Mouse (Mus musculus) left cerebral cortex, adult 2 months (tissue): ENCODE data around the gene Tmem208. TPM values are rescaled to one million over a fixed set of nuclear protein-coding genes. Genes with fewer than 3 reads are reported as not detected.
"Not testable (repeated sequence)": the region's sequence is repeated elsewhere in the genome, so short reads cannot be mapped to it uniquely, and the experiment has no call there.

Experiments used
- DNase-seq, 2 experiments: peaks; one replicate each; pipeline ENCODE4 v3.0.0; 2021 to 2022; ENCODE audit warnings: low spot score in 2 of 2, mixed read lengths in 1 of 2; ENCODE audit errors: extremely low spot score in 1 of 2
- H3K27ac ChIP-seq: fragments of 200-600 bp; 2 replicates; pipeline ENCODE4 v1.8.1; 2022
- H3K4me3 ChIP-seq: fragments of 200-600 bp; 2 replicates; pipeline ENCODE4 v1.8.1; 2022
- CTCF ChIP-seq: fragments of 200-600 bp; IDR thresholded peaks from 2 replicates; pipeline ENCODE4 v1.8.1; 2022; ENCODE audit warnings: antibody characterized with exemption, mild to moderate bottlenecking, moderate library complexity
- intact Hi-C: fragments of 180-260 bp; cut with DNase I; formaldehyde crosslinking; loops from one replicate; pipeline ENCODE4 v1.15.1; 2025
- total RNA-seq, 2 experiments: library from RNA; stranded (reverse); gene quantifications; 2 replicates each; pipeline ENCODE4 v1.2.3; 2021

Tmem208 gene
- total RNA-seq, 2 experiments from 2014 or later = 35.4 to 40.1 TPM

GRCm38 (mm10) chr8:105290554-105291314 lies 35.4 kb upstream of the Tmem208 start:
- intact Hi-C loops = loop anchor here (2.0 kb wide), 1 partner anchor 636 kb away; no protein-coding TSS in a partner anchor
- peak; percentile 76 to 79 for DNase-seq
- TF ChIP-seq CTCF = peak; percentile 89
- H3K4me3 ChIP-seq = peak overlapping the region; percentile 61; the same call in 1 of the 2 replicates
- H3K27ac ChIP-seq = no peak overlapping the region

DNA sequence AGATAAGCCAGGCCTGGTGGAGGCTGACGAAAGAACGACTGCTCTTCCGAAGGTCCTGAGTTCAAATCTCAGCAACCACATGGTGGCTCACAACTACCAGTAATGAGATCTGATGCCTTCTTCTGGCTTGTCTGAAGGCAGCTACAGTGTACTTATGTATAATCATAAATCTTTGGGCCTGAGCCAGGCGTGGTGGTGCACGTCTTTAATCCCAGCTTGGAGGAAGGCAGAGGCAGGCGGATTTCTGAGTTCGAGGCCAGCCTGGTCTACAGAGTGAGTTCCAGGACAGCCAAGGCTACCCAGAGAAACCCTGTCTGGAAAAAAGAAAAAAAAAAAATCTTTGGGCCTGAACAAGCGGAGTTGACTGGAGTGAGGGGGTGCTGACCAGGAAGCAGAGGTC lies 34.8 kb upstream of the Tmem208 start:
- DNase-seq, H3K4me3 ChIP-seq, H3K27ac ChIP-seq: not testable (repeated sequence)
- intact Hi-C loops = loop anchor here (2.0 kb wide), 1 partner anchor 637 kb away; no protein-coding TSS in a partner anchor

GRCm38 (mm10) chr8:105291802-105292201 lies 34.4 kb upstream of the Tmem208 start:
- not testable (repeated sequence) for H3K27ac ChIP-seq, H3K4me3 ChIP-seq, DNase-seq
- intact Hi-C loops = loop anchor here (2.0 kb wide), 1 partner anchor 637 kb away; no protein-coding TSS in a partner anchor
- peak; percentile 45 for TF ChIP-seq CTCF

DNA sequence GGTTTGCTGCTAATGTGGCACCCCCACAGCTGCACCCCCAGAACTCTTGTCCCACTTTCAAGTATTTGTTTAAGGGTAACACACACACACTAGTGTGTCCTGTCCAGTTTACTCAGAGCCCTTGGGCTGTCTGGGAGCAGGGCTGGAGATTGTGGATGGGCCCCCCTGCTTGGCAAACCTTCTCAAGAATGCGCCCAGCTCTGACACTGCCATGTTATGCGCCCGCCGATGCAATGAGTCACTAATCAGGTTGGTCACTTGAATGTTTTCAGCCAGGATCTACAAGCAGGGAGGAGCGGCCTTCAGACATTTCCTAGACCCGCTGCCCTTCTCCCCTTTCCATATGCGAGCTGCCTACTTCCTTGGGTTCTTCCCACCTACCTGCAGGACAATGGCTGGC lies 33.7 kb upstream of the Tmem208 start:
- TF ChIP-seq CTCF = no peak
- Histone ChIP-seq H3K4me3 (no peak overlapping the region), H3K27ac (no peak overlapping the region)
- intact Hi-C loops = no loop called here
- DNase-seq = no peak

DNA sequence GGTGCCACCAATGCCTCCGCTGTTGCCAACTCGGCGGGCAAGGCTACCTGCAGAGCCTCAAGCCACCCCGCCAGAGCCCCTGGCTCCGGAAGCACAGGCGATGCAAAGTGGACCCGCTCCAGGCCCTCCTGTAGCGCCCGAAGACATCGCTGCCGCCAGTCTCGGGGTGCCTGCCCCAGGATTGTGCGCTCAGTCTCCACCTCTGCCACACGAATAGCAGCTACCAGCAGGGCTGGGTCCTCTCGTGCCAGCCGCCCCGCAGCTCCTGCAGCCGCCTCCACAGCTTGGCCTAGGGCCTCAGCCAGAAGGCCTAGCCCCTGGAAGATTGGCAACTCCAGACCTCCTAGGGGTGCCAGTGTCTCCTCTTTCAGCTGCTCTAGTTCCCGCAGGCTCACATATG lies 32.7 kb upstream of the Tmem208 start:
- no peak overlapping the region for H3K4me3 ChIP-seq
- intact Hi-C loops = no loop called here
- TF ChIP-seq CTCF = no peak
- DNase-seq = no peak
- H3K27ac ChIP-seq = no peak overlapping the region

GRCm38 (mm10) chr8:105294776-105295175 lies 31.4 kb upstream of the Tmem208 start:
- DNase-seq = no peak
- Histone ChIP-seq H3K27ac (no peak overlapping the region), H3K4me3 (no peak overlapping the region)
- intact Hi-C loops = no loop called here
- no peak for TF ChIP-seq CTCF

DNA sequence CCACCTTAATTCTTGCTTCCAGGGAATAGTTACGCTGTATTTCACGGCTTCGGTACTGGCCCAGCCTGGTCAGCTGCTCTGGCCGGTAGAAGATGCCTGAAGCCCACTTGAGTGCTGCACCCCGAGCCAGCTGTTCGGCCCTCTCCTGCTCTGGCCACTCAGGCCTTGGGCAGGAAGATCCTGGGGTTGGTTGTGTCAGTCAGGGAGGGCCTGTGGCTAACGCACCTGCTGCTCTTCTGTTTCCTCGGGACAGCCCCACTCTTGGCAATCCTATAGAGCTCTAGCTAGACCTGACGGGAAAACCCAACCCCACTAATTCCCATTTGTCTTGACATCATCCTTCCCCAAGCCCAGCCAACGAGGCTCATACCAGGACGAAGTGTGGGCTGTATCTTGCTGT lies 30.9 kb upstream of the Tmem208 start:
- TF ChIP-seq CTCF = no peak
- H3K27ac ChIP-seq = no peak overlapping the region
- H3K4me3 ChIP-seq = no peak overlapping the region
- no peak for DNase-seq
- intact Hi-C loops = no loop called here

DNA sequence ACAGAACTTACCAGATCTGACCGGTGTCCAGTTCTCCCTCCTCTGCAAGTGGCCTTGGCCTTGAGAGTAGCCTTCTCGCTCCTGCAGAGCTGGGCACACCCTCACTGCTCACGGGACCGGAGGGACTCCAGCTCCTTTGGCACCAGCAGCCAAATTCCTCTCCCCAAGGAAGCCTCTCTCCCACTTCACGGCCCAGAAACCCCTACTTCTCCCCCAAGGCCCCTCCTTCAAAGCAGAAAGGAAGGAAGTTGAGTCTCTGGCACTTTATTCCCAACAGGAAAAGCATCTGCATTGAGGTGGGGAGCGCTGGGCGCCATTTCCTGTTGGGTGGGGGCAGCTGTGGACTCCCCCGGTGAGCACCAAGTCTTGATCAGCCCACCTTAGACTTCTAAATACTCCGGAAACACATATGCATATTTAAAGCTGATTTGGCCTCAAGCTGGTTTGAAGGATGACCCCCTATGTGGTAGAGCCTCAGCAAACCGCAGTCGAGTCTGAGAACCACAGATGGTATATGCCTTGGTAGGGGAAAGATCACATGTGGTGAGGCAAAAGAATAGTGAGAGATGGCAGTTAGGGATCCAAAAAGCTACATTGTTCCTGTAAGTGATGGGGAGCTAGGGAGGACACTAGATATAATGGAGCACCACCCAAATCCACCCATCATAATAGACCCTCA lies 30.1 kb upstream of the Tmem208 start, which contains the start of gene Exoc3l:
Gene Exoc3l, minus strand, starts transcription at position 207 of the 679 bp plus-strand sequence.
- Histone ChIP-seq H3K4me3 (peak within 1 kb of the TSS; percentile 78), H3K27ac (no peak within 1 kb of the TSS; the same call in 1 of the 2 replicates)
- no peak for TF ChIP-seq CTCF
- intact Hi-C loops = no loop called here
- no peak for DNase-seq

DNA sequence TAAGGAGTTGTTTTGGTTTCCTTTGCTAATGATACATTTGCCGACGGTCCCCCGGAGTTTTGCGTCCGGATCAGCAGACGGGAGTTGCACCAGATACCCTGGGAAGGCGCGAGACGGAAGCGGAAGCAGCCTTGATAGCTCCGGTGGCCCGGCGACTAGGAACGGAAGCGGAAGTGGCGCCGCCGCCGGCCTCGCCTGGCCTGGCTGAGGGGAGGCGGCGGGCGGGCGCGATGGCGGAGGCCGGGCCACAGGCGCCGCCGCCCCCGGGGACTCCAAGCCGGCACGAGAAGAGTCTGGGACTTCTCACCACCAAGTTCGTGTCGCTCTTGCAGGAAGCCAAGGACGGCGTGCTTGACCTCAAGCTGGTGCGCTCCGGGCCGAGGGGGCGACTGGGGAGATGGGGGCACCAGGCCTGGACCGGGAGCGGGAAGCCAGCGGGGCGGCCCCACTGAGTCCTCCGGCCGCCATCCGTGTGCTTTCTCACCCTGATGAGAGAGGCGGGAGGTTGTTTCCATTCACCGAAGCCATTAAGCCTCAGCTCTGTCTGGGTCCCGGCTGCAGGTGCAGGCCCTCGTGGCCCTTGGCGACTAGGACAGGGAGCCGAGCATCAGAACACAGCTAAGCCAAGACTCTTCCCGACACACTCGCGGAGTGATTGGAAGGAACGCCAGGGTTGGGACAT lies 28.5 kb upstream of the Tmem208 start, which contains the start of gene E2f4:
Gene E2f4, plus strand, starts transcription at position 153 of the 682 bp plus-strand sequence.
- intact Hi-C loops = no loop called here
- Histone ChIP-seq H3K27ac (peak within 1 kb of the TSS; percentile 89), H3K4me3 (peak within 1 kb of the TSS; percentile 78)
- no peak; the same call in 1 of the 2 replicates for TF ChIP-seq CTCF
- peak; percentile 92 for DNase-seq

GRCm38 (mm10) chr8:105298351-105299252 lies 27.6 kb upstream of the Tmem208 start:
- TF ChIP-seq CTCF = no peak
- Histone ChIP-seq H3K27ac (peak overlapping the region; percentile 89), H3K4me3 (peak overlapping the region; percentile 78)
- intact Hi-C loops = no loop called here
- DNase-seq = no peak

DNA sequence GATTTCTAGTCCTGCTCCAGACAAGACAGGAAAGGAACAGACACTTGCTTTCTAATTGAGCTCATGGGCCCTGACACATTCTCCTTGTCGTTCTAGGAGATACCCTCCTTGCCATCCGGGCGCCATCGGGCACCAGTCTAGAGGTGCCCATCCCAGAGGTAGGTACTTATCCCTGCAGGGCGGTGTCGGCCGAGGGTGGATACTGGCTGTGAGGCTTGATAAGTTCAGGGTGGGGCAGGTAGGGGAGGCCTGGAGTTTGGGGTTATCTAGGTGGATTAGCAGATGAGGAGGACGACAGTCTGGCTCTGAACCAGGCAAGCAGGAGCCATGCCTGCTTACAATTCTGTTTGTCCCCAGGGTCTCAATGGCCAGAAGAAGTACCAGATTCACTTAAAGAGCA lies 26.2 kb upstream of the Tmem208 start:
- no peak for DNase-seq
- H3K4me3 ChIP-seq = no peak overlapping the region
- TF ChIP-seq CTCF = no peak
- intact Hi-C loops = no loop called here
- no peak overlapping the region for H3K27ac ChIP-seq
